Mouse (Mus musculus): Measurements from ENCODE around the gene Arfgap2. TPM values are rescaled to one million over a fixed set of nuclear protein-coding genes. Genes with fewer than 3 reads are reported as not detected.

Gene Arfgap2
- polyA plus RNA-seq, 1 experiment: 60.4 TPM

- H3ac ChIP-seq (ENCODE audit: control insufficient read depth, insufficient read length): no peak overlapping the region
- no peak overlapping the region for H3K4me2 ChIP-seq (ENCODE audit: low read depth)
- no peaks in the 10 kb centered on the region for H3K27me3 ChIP-seq (ENCODE audit: control insufficient read depth, insufficient read depth, insufficient read length)
- H3K79me2 ChIP-seq (ENCODE audit: control insufficient read depth, insufficient read depth): no peaks in the 10 kb centered on the region
- no peaks in the 10 kb centered on the region for H3K36me3 ChIP-seq (ENCODE audit: control insufficient read depth, insufficient read depth)
- no peak for TF ChIP-seq TCF12 (IDR thresholded peaks at IDR 0.05; ENCODE audit: insufficient read depth, poor library complexity, severe bottlenecking)
- no peak for TF ChIP-seq MAX (IDR thresholded peaks at IDR 0.05; ENCODE audit: low read depth)
- no peak for TF ChIP-seq TCF3 (IDR thresholded peaks at IDR 0.05; ENCODE audit: insufficient read length, low read depth)
- no peak for TF ChIP-seq REST (IDR thresholded peaks at IDR 0.05; ENCODE audit: insufficient read depth, insufficient read length)
- no peak for TF ChIP-seq SRF (IDR thresholded peaks at IDR 0.05; ENCODE audit: control insufficient read depth, insufficient read length, low read depth)
- TF ChIP-seq CEBPB (IDR thresholded peaks at IDR 0.05; ENCODE audit: insufficient read depth, poor library complexity, severe bottlenecking): no peak
- TF ChIP-seq USF1 (IDR thresholded peaks at IDR 0.05; ENCODE audit: low read depth): no peak
- no peak for TF ChIP-seq POLR2A (IDR thresholded peaks at IDR 0.05; ENCODE audit: insufficient read length, low read depth)
- TF ChIP-seq E2F4 (IDR thresholded peaks at IDR 0.05; ENCODE audit: insufficient read depth): no peak
- H3K4me3 ChIP-seq: no peak overlapping the region
Measured at GRCm38 (mm10) chr2:91244557-91245228, 20.1 kb upstream of the Arfgap2 start.

GRCm38 (mm10) chr2:91248366-91248765 is 16.4 kb upstream of the Arfgap2 start:
- H3ac ChIP-seq (ENCODE audit: control insufficient read depth, insufficient read length): no peak overlapping the region
- no peak overlapping the region for H3K4me3 ChIP-seq
- no peaks in the 10 kb centered on the region for H3K27me3 ChIP-seq (ENCODE audit: control insufficient read depth, insufficient read depth, insufficient read length)
- no peaks in the 10 kb centered on the region for H3K79me2 ChIP-seq (ENCODE audit: control insufficient read depth, insufficient read depth)
- no peak overlapping the region for H3K4me2 ChIP-seq (ENCODE audit: low read depth)
- H3K36me3 ChIP-seq (ENCODE audit: control insufficient read depth, insufficient read depth): no peaks in the 10 kb centered on the region
- TF ChIP-seq E2F4 (IDR thresholded peaks at IDR 0.05; ENCODE audit: insufficient read depth) (no peak), TCF3 (IDR thresholded peaks at IDR 0.05; ENCODE audit: insufficient read length, low read depth) (no peak), MYOG (IDR thresholded peaks at IDR 0.05; ENCODE audit: control insufficient read depth in 1 of 3, insufficient read depth in 1 of 3, insufficient read length in 2 of 3, low read depth in 2 of 3) (no peak), MYOD1 (IDR thresholded peaks at IDR 0.05; ENCODE audit: control insufficient read depth in 1 of 3, insufficient read length in 2 of 3, low read depth in 2 of 3) (no peak), MAX (IDR thresholded peaks at IDR 0.05; ENCODE audit: low read depth) (no peak)

GRCm38 (mm10) chr2:91252001-91252400 is 12.8 kb upstream of the Arfgap2 start:
- no peaks in the 10 kb centered on the region for H3K27me3 ChIP-seq (ENCODE audit: control insufficient read depth, insufficient read depth, insufficient read length)
- H3K79me2 ChIP-seq (ENCODE audit: control insufficient read depth, insufficient read depth): no peaks in the 10 kb centered on the region
- H3K4me2 ChIP-seq (ENCODE audit: low read depth): no peak overlapping the region
- TF ChIP-seq E2F4 (IDR thresholded peaks at IDR 0.05; ENCODE audit: insufficient read depth) (no peak), MYOD1 (IDR thresholded peaks at IDR 0.05; ENCODE audit: control insufficient read depth in 1 of 3, insufficient read length in 2 of 3, low read depth in 2 of 3) (no peak), REST (IDR thresholded peaks at IDR 0.05; ENCODE audit: insufficient read depth, insufficient read length) (no peak), MAX (IDR thresholded peaks at IDR 0.05; ENCODE audit: low read depth) (no peak), SRF (IDR thresholded peaks at IDR 0.05; ENCODE audit: control insufficient read depth, insufficient read length, low read depth) (no peak), TCF12 (IDR thresholded peaks at IDR 0.05; ENCODE audit: insufficient read depth, poor library complexity, severe bottlenecking) (no peak), POLR2A (IDR thresholded peaks at IDR 0.05; ENCODE audit: insufficient read length, low read depth) (no peak), TCF3 (IDR thresholded peaks at IDR 0.05; ENCODE audit: insufficient read length, low read depth) (no peak), MYOG (IDR thresholded peaks at IDR 0.05; ENCODE audit: control insufficient read depth in 1 of 3, insufficient read depth in 1 of 3, insufficient read length in 2 of 3, low read depth in 2 of 3) (no peak), USF1 (IDR thresholded peaks at IDR 0.05; ENCODE audit: low read depth) (no peak), POLR2AphosphoS2 (IDR thresholded peaks at IDR 0.05; ENCODE audit: insufficient read length, low read depth) (no peak), CEBPB (IDR thresholded peaks at IDR 0.05; ENCODE audit: insufficient read depth, poor library complexity, severe bottlenecking) (no peak)
- H3K36me3 ChIP-seq (ENCODE audit: control insufficient read depth, insufficient read depth): no peaks in the 10 kb centered on the region
- no peak overlapping the region for H3ac ChIP-seq (ENCODE audit: control insufficient read depth, insufficient read length)
- H3K4me3 ChIP-seq: no peak overlapping the region

DNA sequence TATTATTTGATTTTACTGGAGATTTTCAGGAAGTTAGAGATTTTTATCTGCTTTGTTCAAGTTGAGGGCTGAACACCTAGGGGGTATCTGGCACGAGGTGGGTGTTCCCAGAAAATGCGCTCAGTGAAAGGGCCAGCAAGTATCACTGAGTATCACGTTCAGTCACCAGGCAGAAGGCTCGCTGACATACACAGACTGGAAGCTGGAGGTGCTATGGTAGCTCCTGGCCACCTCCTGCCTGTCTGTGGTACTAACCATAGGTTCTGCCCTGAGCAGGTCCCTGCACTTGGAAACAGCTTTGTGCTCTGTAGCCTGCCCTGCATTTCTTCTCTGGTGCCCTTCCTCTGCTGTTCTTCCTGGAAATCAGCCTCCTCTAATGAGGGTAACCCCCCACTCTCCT is 12.3 kb upstream of the Arfgap2 start:
- TF ChIP-seq MYOD1 (IDR thresholded peaks at IDR 0.05; ENCODE audit: control insufficient read depth in 1 of 3, insufficient read length in 2 of 3, low read depth in 2 of 3) (no peak), CEBPB (IDR thresholded peaks at IDR 0.05; ENCODE audit: insufficient read depth, poor library complexity, severe bottlenecking) (no peak), TCF3 (IDR thresholded peaks at IDR 0.05; ENCODE audit: insufficient read length, low read depth) (no peak), POLR2A (IDR thresholded peaks at IDR 0.05; ENCODE audit: insufficient read length, low read depth) (no peak), E2F4 (IDR thresholded peaks at IDR 0.05; ENCODE audit: insufficient read depth) (no peak), MYOG (IDR thresholded peaks at IDR 0.05; ENCODE audit: control insufficient read depth in 1 of 3, insufficient read depth in 1 of 3, insufficient read length in 2 of 3, low read depth in 2 of 3) (no peak), USF1 (IDR thresholded peaks at IDR 0.05; ENCODE audit: low read depth) (no peak), POLR2AphosphoS2 (IDR thresholded peaks at IDR 0.05; ENCODE audit: insufficient read length, low read depth) (no peak), MAX (IDR thresholded peaks at IDR 0.05; ENCODE audit: low read depth) (no peak), REST (IDR thresholded peaks at IDR 0.05; ENCODE audit: insufficient read depth, insufficient read length) (no peak), SRF (IDR thresholded peaks at IDR 0.05; ENCODE audit: control insufficient read depth, insufficient read length, low read depth) (no peak), TCF12 (IDR thresholded peaks at IDR 0.05; ENCODE audit: insufficient read depth, poor library complexity, severe bottlenecking) (no peak)
- Histone ChIP-seq H3K36me3 (ENCODE audit: control insufficient read depth, insufficient read depth) (no peaks in the 10 kb centered on the region), H3ac (ENCODE audit: control insufficient read depth, insufficient read length) (no peak overlapping the region), H3K79me2 (ENCODE audit: control insufficient read depth, insufficient read depth) (no peaks in the 10 kb centered on the region), H3K4me2 (ENCODE audit: low read depth) (no peak overlapping the region), H3K4me3 (no peak overlapping the region), H3K27me3 (ENCODE audit: control insufficient read depth, insufficient read depth, insufficient read length) (no peaks in the 10 kb centered on the region)
